Mouse (Mus musculus) forebrain, embryonic 16.5 days (tissue): ENCODE data around the gene Cdk15. TPM values are rescaled to one million over a fixed set of nuclear protein-coding genes. Genes with fewer than 3 reads are reported as not detected.

Experiments used
- ATAC-seq: fragments of 200-750 bp; cut with Nextera tagmentation; 2 replicates; pipeline ENCODE4 v1.8.0; 2017; ENCODE audit warnings: mild to moderate bottlenecking, moderate library complexity
- H3K27ac ChIP-seq: fragments of 300-500 bp; sonication (generic); 2 replicates; pipeline ENCODE4 v1.5.1; 2014; ENCODE audit warnings: low read length, control low read depth
- H3K27me3 ChIP-seq: fragments of 300-500 bp; sonication (generic); replicated peaks from 2 replicates; pipeline ENCODE4 v1.6.1; 2014; ENCODE audit warnings: low read length; ENCODE audit not compliant: control insufficient read depth, insufficient read depth
- H3K36me3 ChIP-seq: fragments of 300-500 bp; sonication (generic); 2 replicates; pipeline ENCODE4 v1.6.1; 2014; ENCODE audit not compliant: control insufficient read depth, insufficient read depth
- H3K4me1 ChIP-seq: fragments of 300-500 bp; sonication (generic); replicated peaks from 2 replicates; pipeline ENCODE4 v1.6.1; 2014; ENCODE audit warnings: low read length; ENCODE audit not compliant: control insufficient read depth, insufficient read depth
- H3K4me2 ChIP-seq: fragments of 300-500 bp; sonication (generic); 2 replicates; pipeline ENCODE4 v1.6.1; 2014; ENCODE audit warnings: mild to moderate bottlenecking, low read length, control low read depth
- H3K4me3 ChIP-seq: fragments of 300-500 bp; sonication (generic); replicated peaks from 2 replicates; pipeline ENCODE4 v1.5.1; 2014; ENCODE audit warnings: mild to moderate bottlenecking, low read length, control low read depth
- H3K9ac ChIP-seq: fragments of 300-500 bp; sonication (generic); replicated peaks from 2 replicates; pipeline ENCODE4 v1.6.1; 2014; ENCODE audit warnings: low read depth, low read length, control low read depth
- H3K9me3 ChIP-seq: fragments of 300-500 bp; sonication (generic); 2 replicates; pipeline ENCODE4 v1.6.1; 2016; ENCODE audit warnings: low read length; ENCODE audit not compliant: control insufficient read depth
- WGBS: fragments of 180-500 bp; shearing (Covaris S2); extraction: QIAGEN DNeasy Blood & Tissue Kit; methylation state at CpG from one replicate; pipeline ENCODE4 v1.1.7; 2014; 5-methylcytosine and 5-hydroxymethylcytosine counted together
- polyA plus RNA-seq: library from polyadenylated mRNA; unstranded; fragments of >200 nt; fragmentation: Nextera tagmentation; extraction: Ambion mirVana; gene quantifications from 2 replicates; pipeline ENCODE4 v1.2.1, GENCODE M21; 2015

The Cdk15 gene
- polyA plus RNA-seq, 1 experiment from 2014 or later = 0.56 TPM

GRCm38 (mm10) chr1:59376557-59376956 is 119.9 kb downstream of the Cdk15 start:
- H3K4me3 ChIP-seq = no peak overlapping the region
- H3K27ac ChIP-seq = no peak overlapping the region
- H3K9ac ChIP-seq = no peak overlapping the region
- H3K4me1 ChIP-seq = peaks cover 4% of the 10 kb centered on the region
- H3K4me2 ChIP-seq = no peak overlapping the region
- no peaks in the 10 kb centered on the region for H3K27me3 ChIP-seq
- H3K36me3 ChIP-seq = no peaks in the 10 kb centered on the region
- ATAC-seq = peak; percentile 61
- H3K9me3 ChIP-seq = no peaks in the 10 kb centered on the region
- 6% methylated on average over 3 of the region's 3 CpGs for WGBS

- Histone ChIP-seq H3K4me3 (no peak overlapping the region), H3K27ac (no peak overlapping the region), H3K9ac (no peak overlapping the region), H3K9me3 (no peaks in the 10 kb centered on the region), H3K4me2 (no peak overlapping the region), H3K27me3 (no peaks in the 10 kb centered on the region), H3K36me3 (no peaks in the 10 kb centered on the region), H3K4me1 (peaks cover 4% of the 10 kb centered on the region)
- ATAC-seq = no peak
- 79% methylated on average over 9 of the region's 9 CpGs for WGBS
These were observed 120.6 kb downstream of the Cdk15 start for GRCm38 (mm10) chr1:59377312-59377711.

- Histone ChIP-seq H3K4me2 (no peak overlapping the region), H3K27me3 (no peaks in the 10 kb centered on the region), H3K9me3 (no peaks in the 10 kb centered on the region), H3K9ac (no peak overlapping the region), H3K36me3 (no peaks in the 10 kb centered on the region), H3K4me1 (peaks cover 4% of the 10 kb centered on the region), H3K4me3 (no peak overlapping the region), H3K27ac (no peak overlapping the region)
- ATAC-seq = no peak
- WGBS = 69% methylated on average over 10 of the region's 10 CpGs
These were observed 124.2 kb downstream of the Cdk15 start for GRCm38 (mm10) chr1:59380926-59381325.

GRCm38 (mm10) chr1:59381483-59381882 is 124.8 kb downstream of the Cdk15 start:
- H3K4me2 ChIP-seq = no peak overlapping the region

GRCm38 (mm10) chr1:59382516-59382915 is 125.8 kb downstream of the Cdk15 start:
- Histone ChIP-seq H3K36me3 (no peaks in the 10 kb centered on the region), H3K4me3 (no peak overlapping the region), H3K27me3 (no peaks in the 10 kb centered on the region), H3K9me3 (no peaks in the 10 kb centered on the region), H3K4me1 (peaks cover under 1% of the 10 kb centered on the region), H3K9ac (no peak overlapping the region), H3K27ac (no peak overlapping the region), H3K4me2 (no peak overlapping the region)
- ATAC-seq = no peak
- 90% methylated on average over 3 of the region's 3 CpGs for WGBS

More at GRCm38 (mm10) chr1:59381483-59381882, 124.8 kb downstream of the Cdk15 start:
- H3K4me3 ChIP-seq = no peak overlapping the region
- ATAC-seq = no peak
- no peak overlapping the region for H3K9ac ChIP-seq
- no peaks in the 10 kb centered on the region for H3K9me3 ChIP-seq
- H3K36me3 ChIP-seq = no peaks in the 10 kb centered on the region
- no peaks in the 10 kb centered on the region for H3K27me3 ChIP-seq
- 53% methylated on average over 7 of the region's 7 CpGs for WGBS
- no peak overlapping the region for H3K27ac ChIP-seq
- no peaks in the 10 kb centered on the region for H3K4me1 ChIP-seq

- Histone ChIP-seq H3K4me3 (no peak overlapping the region), H3K4me2 (no peak overlapping the region), H3K27ac (no peak overlapping the region), H3K9ac (no peak overlapping the region), H3K4me1 (peaks cover 3% of the 10 kb centered on the region), H3K36me3 (no peaks in the 10 kb centered on the region), H3K9me3 (no peaks in the 10 kb centered on the region), H3K27me3 (no peaks in the 10 kb centered on the region)
- ATAC-seq = no peak
- 55% methylated on average over 6 of the region's 6 CpGs for WGBS
These were observed 126.4 kb downstream of the Cdk15 start for GRCm38 (mm10) chr1:59383049-59383610.

- no peaks in the 10 kb centered on the region for H3K36me3 ChIP-seq
- ATAC-seq = no peak
- no peaks in the 10 kb centered on the region for H3K9me3 ChIP-seq
- no peak overlapping the region for H3K9ac ChIP-seq
- H3K4me1 ChIP-seq = peaks cover 3% of the 10 kb centered on the region
- H3K27me3 ChIP-seq = no peaks in the 10 kb centered on the region
- H3K27ac ChIP-seq = no peak overlapping the region
- 91% methylated on average over 3 of the region's 3 CpGs for WGBS
- H3K4me2 ChIP-seq = no peak overlapping the region
- H3K4me3 ChIP-seq = no peak overlapping the region
These were observed 127.7 kb downstream of the Cdk15 start for GRCm38 (mm10) chr1:59384400-59384799.

GRCm38 (mm10) chr1:59385641-59386040 is 128.9 kb downstream of the Cdk15 start:
- 76% methylated on average over 6 of the region's 6 CpGs for WGBS
- no peak for ATAC-seq

GRCm38 (mm10) chr1:59387542-59388314 is 131.0 kb downstream of the Cdk15 start:
- H3K27ac ChIP-seq = no peak overlapping the region
- peaks cover 3% of the 10 kb centered on the region for H3K4me1 ChIP-seq
- H3K4me3 ChIP-seq = no peak overlapping the region
- no peaks in the 10 kb centered on the region for H3K36me3 ChIP-seq
- H3K27me3 ChIP-seq = no peaks in the 10 kb centered on the region
- H3K4me2 ChIP-seq = no peak overlapping the region
- 37% methylated on average over 3 of the region's 3 CpGs for WGBS
- ATAC-seq = peak; percentile 50; the same call in 1 of the 2 replicates
- H3K9ac ChIP-seq = no peak overlapping the region
- no peaks in the 10 kb centered on the region for H3K9me3 ChIP-seq

More at GRCm38 (mm10) chr1:59385641-59386040, 128.9 kb downstream of the Cdk15 start:
- H3K27me3 ChIP-seq = no peaks in the 10 kb centered on the region
- peaks cover 3% of the 10 kb centered on the region for H3K4me1 ChIP-seq
- H3K4me3 ChIP-seq = no peak overlapping the region
- H3K36me3 ChIP-seq = no peaks in the 10 kb centered on the region
- H3K27ac ChIP-seq = no peak overlapping the region
- no peak overlapping the region for H3K4me2 ChIP-seq
- H3K9ac ChIP-seq = no peak overlapping the region
- no peaks in the 10 kb centered on the region for H3K9me3 ChIP-seq
